Mouse (Mus musculus) bone marrow, adult 2 months (tissue): ENCODE measurements around the gene Mgl2.
A peak's percentile ranks its signal among the peaks of the same experiment; 100 is the strongest.

Source experiments
- CTCF ChIP-seq: fragments of 200-500 bp; IDR thresholded peaks from 2 replicates; pipeline ENCODE4 v1.5.1; 2011; ENCODE audit warnings: low read length, control low read depth; ENCODE audit not compliant: control insufficient read depth, insufficient read depth
- POLR2A ChIP-seq: fragments of 200-500 bp; IDR thresholded peaks from 2 replicates; pipeline ENCODE4 v1.6.1; 2011; ENCODE audit warnings: low read depth, mild to moderate bottlenecking, control low read depth, low read length, borderline replicate concordance; ENCODE audit not compliant: control insufficient read depth

DNA sequence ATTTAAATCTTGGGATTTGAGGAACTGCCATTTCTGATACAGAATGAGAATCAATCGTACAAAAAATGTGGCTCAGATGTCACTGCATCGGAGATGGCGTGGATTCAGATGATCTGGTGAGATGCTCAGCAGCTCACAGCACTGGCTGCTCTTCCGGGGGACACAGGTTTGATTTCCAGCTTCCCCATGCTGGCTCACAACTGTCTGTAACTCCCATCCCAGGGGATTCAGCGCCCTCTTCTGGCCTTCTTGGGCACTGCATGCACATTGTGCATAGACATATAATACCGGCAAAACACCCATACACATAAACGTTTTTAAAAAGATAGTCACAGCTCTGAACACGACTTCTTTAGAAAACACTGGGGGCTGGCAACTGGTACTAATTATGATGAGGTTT is 47.5 kb downstream of the Mgl2 start:
- TF ChIP-seq CTCF (peak; percentile 49), POLR2A (no peak)
